Mouse (Mus musculus) G1E-ER4 (cell line): ENCODE measurements around the gene Retsat. TPM values are rescaled to one million over a fixed set of nuclear protein-coding genes. Genes with fewer than 3 reads are reported as not detected.

ENCODE experiments used
- GATA1 ChIP-seq: IDR thresholded peaks from one replicate; pipeline ENCODE4 v1.8.0; 2012; ENCODE audit warnings: low read length, inconsistent platforms
- polyA plus RNA-seq: library from polyadenylated mRNA; stranded (reverse); fragments of >175 nt; gene quantifications from 2 replicates; pipeline ENCODE4 v1.2.3, GENCODE M21; 2012

The Retsat gene
- polyA plus RNA-seq: 6.4 and 33.4 TPM in 2 replicates

GRCm38 (mm10) chr6:72597956-72598753 lies at the start of gene Retsat, which contains the start of gene Elmod3:
TSS of gene Retsat (plus strand) at chr6:72598475.
TSS of gene Elmod3 (minus strand) at chr6:72598413.
- no peak for TF ChIP-seq GATA1

GRCm38 (mm10) chr6:72549041-72549580 lies 49.2 kb upstream of the Retsat start:
- no peak for TF ChIP-seq GATA1

GRCm38 (mm10) chr6:72550025-72550424 lies 48.2 kb upstream of the Retsat start:
- no peak for TF ChIP-seq GATA1

GRCm38 (mm10) chr6:72550503-72551100 lies 47.7 kb upstream of the Retsat start:
- no peak for TF ChIP-seq GATA1

DNA sequence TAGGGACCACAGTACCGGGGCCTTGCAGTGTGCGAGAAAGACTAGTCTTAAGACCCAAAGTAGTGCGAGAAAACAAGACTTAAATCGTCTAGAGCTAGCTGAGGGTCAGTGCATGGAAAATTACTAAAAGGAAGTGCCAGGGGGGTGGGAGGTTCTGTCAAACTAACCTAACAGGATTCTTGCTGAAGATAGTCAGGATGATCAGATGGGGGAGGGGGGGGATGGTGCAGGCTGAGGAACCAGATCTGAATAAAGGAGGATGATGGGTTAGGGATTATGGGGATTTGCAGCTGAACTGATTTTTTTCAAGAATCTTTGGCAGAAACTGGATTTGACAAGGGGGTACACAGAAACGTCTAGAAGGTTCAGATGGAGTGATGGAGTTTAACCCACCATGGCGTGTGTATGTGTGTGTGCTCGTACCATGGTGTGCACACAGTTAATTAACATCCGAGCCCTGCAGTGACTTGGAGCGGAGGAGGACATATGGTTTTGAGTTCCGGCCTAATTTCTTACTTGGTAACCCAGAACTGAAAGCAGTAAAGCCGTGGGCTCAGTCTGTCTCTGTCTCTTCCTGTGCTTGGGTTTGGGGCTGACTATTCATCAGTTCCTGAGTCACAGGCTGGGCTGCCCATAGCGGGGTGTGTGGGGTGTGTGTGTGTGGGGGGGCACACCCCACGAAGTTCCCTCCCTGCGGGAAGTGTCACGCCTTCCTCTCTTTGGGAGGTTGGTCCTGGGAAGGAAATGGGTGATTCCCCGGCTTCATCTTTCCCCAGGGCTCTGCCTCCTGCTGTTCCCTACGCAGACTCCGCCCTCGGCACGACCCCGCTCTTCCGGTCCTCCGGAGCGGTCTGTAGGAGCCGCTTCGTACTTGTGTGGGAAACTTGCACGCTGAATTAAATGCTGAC lies 45.9 kb upstream of the Retsat start:
- no peak for TF ChIP-seq GATA1

- no peak for TF ChIP-seq GATA1
Observed at GRCm38 (mm10) chr6:72553079-72553412, 45.2 kb upstream of the Retsat start.

DNA sequence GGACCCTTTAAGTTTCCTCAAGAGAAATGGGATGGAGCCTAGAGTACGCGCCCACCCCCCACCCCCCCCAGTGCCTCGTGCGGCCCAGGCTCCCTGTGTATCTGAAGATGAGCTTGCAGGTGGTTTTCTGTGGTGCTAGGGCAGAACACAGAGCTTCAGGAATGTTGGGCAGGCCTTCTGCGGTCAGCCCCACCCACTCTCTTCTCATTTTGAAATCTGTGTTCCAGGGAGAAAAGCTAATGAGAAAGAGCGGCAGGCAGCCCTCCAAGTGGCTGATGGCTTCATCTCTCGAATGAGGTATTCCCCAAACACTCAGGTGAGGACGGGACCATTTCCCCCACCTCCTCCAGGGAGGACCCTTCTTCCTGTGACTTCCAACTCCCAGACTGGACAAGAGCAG lies 37.5 kb upstream of the Retsat start:
- no peak for TF ChIP-seq GATA1

- TF ChIP-seq GATA1: no peak
Observed at GRCm38 (mm10) chr6:72562486-72562885, 35.8 kb upstream of the Retsat start.

GRCm38 (mm10) chr6:72562894-72563293 lies 35.4 kb upstream of the Retsat start:
- no peak for TF ChIP-seq GATA1

DNA sequence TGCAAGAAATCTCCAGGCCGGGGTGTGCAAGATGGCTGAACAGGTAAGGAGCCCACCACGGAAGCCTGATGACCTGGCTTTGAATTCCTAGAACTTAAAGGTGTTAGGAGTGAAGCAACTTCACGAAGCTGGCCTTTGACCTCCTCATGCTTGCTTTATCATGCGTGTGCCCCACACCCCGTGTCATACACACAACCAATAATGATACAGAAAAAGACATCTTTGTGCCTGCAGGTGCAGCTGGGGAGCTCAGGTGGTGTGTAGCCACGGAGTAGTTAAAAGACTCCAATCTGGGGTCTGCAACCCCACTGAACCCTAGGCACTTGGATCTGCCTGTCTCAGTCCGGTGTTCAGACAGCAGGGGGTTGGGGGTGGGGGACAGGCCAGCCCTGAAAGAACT lies 32.8 kb upstream of the Retsat start:
- TF ChIP-seq GATA1: no peak

DNA sequence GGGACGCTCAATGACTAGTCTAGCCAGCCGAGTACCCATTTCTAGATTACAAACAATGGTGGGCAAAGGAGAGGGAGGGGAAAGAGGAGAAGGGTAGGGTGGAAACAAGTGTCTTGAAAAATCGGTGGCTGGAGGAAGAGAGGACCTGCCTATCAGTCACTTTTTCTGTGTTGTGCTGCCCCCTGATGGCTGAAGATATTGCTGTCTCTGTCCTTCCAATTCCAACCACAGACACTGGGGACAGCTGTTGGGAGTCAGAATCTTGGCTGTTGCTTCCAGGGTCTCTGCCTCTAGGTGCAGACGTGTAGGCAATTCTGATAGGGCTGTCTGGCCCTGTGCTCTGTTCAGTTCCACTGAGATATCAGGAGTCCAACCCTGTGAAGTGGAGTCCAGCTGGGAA lies 32.2 kb upstream of the Retsat start:
- no peak for TF ChIP-seq GATA1

- TF ChIP-seq GATA1: no peak
Observed at GRCm38 (mm10) chr6:72567508-72567907, 30.8 kb upstream of the Retsat start.

DNA sequence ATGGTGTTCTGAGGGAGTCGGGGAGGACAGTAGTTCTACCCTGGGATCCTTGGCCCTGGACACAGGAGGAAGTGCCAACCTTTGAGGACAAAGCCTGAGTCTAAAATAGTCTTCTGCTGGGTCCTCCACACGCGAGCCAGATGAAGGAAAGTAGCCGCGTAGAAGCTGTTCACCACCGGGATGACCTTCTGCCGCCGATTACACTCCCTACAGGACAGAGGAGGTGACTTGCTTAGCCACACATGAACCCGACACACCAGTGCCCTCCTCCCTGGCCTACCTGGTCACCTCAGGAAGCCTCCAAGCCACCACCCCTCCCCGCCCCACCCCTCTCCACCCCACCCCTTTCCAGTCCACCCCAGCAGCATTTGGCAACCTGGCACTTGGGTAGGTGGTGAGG lies 29.5 kb upstream of the Retsat start:
- TF ChIP-seq GATA1: no peak

DNA sequence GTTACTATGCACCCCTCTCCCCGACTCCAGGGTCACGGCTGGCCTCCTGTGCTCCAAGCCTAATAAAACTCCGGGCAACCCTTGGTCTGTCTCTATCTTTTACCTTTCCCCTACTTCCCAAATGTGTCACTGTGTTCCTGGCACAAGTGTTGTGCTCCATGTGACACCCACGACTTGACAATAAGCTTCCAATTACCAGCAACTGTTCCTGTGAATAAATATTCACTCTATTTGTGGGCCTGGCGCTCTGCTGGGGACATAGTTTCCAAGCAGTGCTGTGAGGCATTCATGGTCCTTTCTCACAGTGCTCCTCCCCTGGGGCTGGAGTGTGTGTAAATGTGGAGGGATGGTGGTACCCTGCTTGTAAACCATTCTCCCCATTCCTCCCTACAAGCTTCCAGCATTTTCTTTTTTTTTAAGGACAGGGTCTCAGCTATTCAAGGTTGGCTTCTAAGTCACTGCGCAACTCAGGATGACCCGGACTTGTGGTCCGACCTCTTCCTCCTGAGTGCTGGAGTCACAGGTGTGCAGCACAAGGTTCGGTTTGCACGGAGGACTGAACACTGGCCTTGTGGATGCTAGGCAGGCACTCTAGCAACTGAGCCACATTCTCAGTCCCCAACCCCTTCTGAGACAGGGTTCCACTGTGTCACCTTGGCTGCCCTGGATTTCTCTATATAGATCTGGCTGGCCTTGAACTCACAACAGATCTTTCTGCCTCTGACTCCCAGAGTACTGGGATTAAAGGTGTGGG lies 27.5 kb upstream of the Retsat start:
- TF ChIP-seq GATA1: no peak

GRCm38 (mm10) chr6:72571826-72572225 lies 26.4 kb upstream of the Retsat start:
- TF ChIP-seq GATA1: no peak
